In the genomic region with DNA sequence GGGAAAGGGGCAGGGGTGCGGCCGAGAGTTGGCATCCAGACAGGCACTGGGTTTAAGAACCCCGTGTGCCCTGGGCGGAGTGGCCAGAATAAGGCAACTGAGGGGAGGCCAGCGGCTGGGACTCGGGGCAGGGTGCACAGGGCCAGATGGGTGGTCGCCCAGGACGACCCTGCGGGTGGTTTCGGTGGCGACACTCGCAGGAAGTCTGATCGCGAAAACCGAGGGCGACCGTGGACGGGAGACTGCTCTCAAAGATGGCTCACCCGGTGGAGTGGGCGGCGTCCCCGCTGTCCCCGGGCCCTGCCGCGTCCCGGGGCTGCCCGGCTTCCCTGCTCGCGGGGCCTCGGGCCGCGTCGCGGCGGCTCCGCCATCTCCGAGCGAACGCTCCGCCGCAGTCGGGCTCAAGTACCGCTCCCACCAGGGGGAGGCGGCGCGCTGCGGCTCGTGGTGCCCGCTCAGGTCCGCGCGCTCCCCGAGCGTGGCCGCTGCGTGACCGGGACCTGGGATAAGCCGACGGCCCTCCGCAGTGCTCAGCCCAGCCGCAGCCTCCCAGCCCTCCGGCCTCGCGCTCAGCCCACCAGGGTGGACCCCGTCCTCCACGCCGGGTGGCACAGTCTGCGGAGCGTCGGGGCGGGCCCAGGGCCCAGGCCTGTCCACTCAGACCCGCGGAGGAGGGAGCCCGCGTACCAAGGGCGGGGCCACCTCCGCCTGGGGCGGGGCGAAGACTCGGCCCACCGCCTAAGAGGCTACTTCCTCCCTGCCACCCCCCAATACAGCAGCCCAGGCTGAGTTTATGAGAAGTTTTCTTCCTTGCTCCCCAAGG, we compare ENCODE assay signal across 8 mouse cellular contexts. TPM values are rescaled to one million over a fixed set of nuclear protein-coding genes. Genes with fewer than 3 reads are reported as not detected.
DNase-seq lines count a peak whose midpoint lies in the region; ATAC-seq lines count a peak whose summit lies in the region.

TSS of gene Ndst2 (minus strand) at position 611 of the 823 bp plus-strand sequence.

- peak within 1 kb of the TSS; percentile 89 for H3K4me3 ChIP-seq in hindbrain, embryonic 12.5 days

- under 1% methylated on average over 66 of the region's 81 CpGs for WGBS in hindbrain, embryonic 12.5 days

- H3K36me3 ChIP-seq in hindbrain, embryonic 12.5 days: peaks cover 42% of the 10 kb centered on the region

- peaks cover 13% of the 10 kb centered on the region for H3K4me1 ChIP-seq in hindbrain, embryonic 12.5 days

- peak within 1 kb of the TSS; percentile 92 for H3K4me2 ChIP-seq in hindbrain, embryonic 12.5 days (replicated peaks)

- H3K27me3 ChIP-seq in hindbrain, embryonic 12.5 days: no peaks in the 10 kb centered on the region

- no peaks in the 10 kb centered on the region for H3K9me3 ChIP-seq in hindbrain, embryonic 12.5 days (replicated peaks)

- ATAC-seq in hindbrain, embryonic 12.5 days (ENCODE audit: low FRiP score): peak; percentile 98

- peak within 1 kb of the TSS; percentile 78 for H3K27ac ChIP-seq in hindbrain, embryonic 12.5 days

- peak within 1 kb of the TSS; percentile 93 for H3K9ac ChIP-seq in hindbrain, embryonic 12.5 days

- peak; percentile 97 for DNase-seq in Muller cell, postnatal 12 days (ENCODE audit: inconsistent ontology term)
- peak; percentile 93 to 95 for DNase-seq in cerebellum, postnatal 10 days
- peak; percentile 74 to 84 for DNase-seq in frontal cortex, postnatal 10 days (ENCODE audit: low spot score in 2 of 2)
- peak; percentile 79 to 88 for DNase-seq in layer of hippocampus, postnatal 14 days (ENCODE audit: low spot score in 2 of 2)
- peak; percentile 89 for DNase-seq in lung, postnatal 14 days
- peak; percentile 74 for DNase-seq in retina, adult 2 months (ENCODE audit: low read depth, low spot score)
- DNase-seq in thymus, postnatal 36 days: peak; percentile 80 to 86

RNA-seq across cellular contexts. Expression of gene Ndst2, which starts in this region (rescaled TPM):
- 27.2 and 28.2 TPM in 2 replicates for polyA plus RNA-seq in hindbrain, embryonic 12.5 days (2016; fragmentation: Nextera tagmentation; extraction: Ambion mirVana)
- 10 to 100 TPM; 14.3 to 18.1 TPM for total RNA-seq in layer of hippocampus, postnatal 14 days (2021)

Comparison
In these comparisons a context has a peak if more than half of its experiments do, and no peak if none do; other contexts are left out.
1. Peak in every context shown above with its lines: DNase-seq, ATAC-seq, H3K4me3 ChIP-seq and H3K27ac ChIP-seq.